Mouse (Mus musculus) liver, embryonic 14.5 days (tissue): ENCODE data around the gene Htr1f. TPM values are rescaled to one million over a fixed set of nuclear protein-coding genes. Genes with fewer than 3 reads are reported as not detected.

ENCODE experiments used
- ATAC-seq: fragments of 200-750 bp; cut with Nextera tagmentation; 2 replicates; pipeline ENCODE4 v1.8.0; 2017; ENCODE audit warnings: moderate number of reproducible peaks, mild to moderate bottlenecking, moderate library complexity; ENCODE audit not compliant: insufficient read depth
- DNase-seq, 3 experiments: peaks; one replicate each; pipeline ENCODE4 v3.0.0-alpha.2; 2012 to 2013; ENCODE audit warnings: low read depth in 3 of 3, low spot score in 3 of 3
- H3K27ac ChIP-seq: fragments of 300-500 bp; sonication (generic); 2 replicates; pipeline ENCODE4 v1.5.1; 2014; ENCODE audit warnings: moderate library complexity, mild to moderate bottlenecking, control low read depth, inconsistent platforms
- H3K27me3 ChIP-seq: fragments of 300-500 bp; sonication (generic); 2 replicates; pipeline ENCODE4 v1.6.1; 2014; ENCODE audit warnings: mild to moderate bottlenecking, low read length, moderate library complexity; ENCODE audit not compliant: control insufficient read depth, insufficient read depth
- H3K36me3 ChIP-seq: fragments of 300-500 bp; sonication (generic); replicated peaks from 2 replicates; pipeline ENCODE4 v1.6.1; 2014; ENCODE audit warnings: low read depth; ENCODE audit not compliant: control insufficient read depth, insufficient read depth
- H3K4me1 ChIP-seq, 2 experiments: fragments of 200-500 bp in 1 of 2; fragments of 300-500 bp in 1 of 2; sonication (generic) in 1 of 2; replicated peaks; 2 replicates each; pipeline ENCODE4 v1.6.1; 2012 to 2014; ENCODE audit warnings: antibody characterized with exemption in 1 of 2, inconsistent platforms in 1 of 2, low read length in 1 of 2; ENCODE audit not compliant: control insufficient read depth in 2 of 2, insufficient read depth in 2 of 2
- H3K4me2 ChIP-seq: fragments of 300-500 bp; sonication (generic); 2 replicates; pipeline ENCODE4 v1.6.1; 2014; ENCODE audit warnings: low read depth, mild to moderate bottlenecking, control low read depth, moderate library complexity
- H3K4me3 ChIP-seq, 2 experiments: fragments of 200-500 bp in 1 of 2; fragments of 300-500 bp in 1 of 2; sonication (generic) in 1 of 2; 2 replicates each; pipeline ENCODE4 v1.5.1; 2012 to 2014; ENCODE audit warnings: low read depth in 2 of 2, low read length in 2 of 2, mild to moderate bottlenecking in 2 of 2, control low read depth in 1 of 2, inconsistent platforms in 1 of 2, moderate library complexity in 1 of 2; ENCODE audit not compliant: insufficient read depth in 1 of 2
- H3K9ac ChIP-seq: fragments of 300-500 bp; sonication (generic); replicated peaks from 2 replicates; pipeline ENCODE4 v1.6.1; 2014; ENCODE audit warnings: mild to moderate bottlenecking, control low read depth, moderate library complexity
- H3K9me3 ChIP-seq: fragments of 300-500 bp; sonication (generic); 2 replicates; pipeline ENCODE4 v1.6.1; 2016; ENCODE audit warnings: low read length, mixed read lengths; ENCODE audit not compliant: control insufficient read depth
- CTCF ChIP-seq: IDR thresholded peaks from 2 replicates; pipeline ENCODE4 v1.5.1; 2016; ENCODE audit warnings: antibody characterized with exemption, low read depth, control low read depth
- EP300 ChIP-seq: IDR thresholded peaks from 2 replicates; pipeline ENCODE4 v1.6.1; 2016; ENCODE audit warnings: antibody characterized with exemption, low read depth
- WGBS: fragments of 180-500 bp; shearing (Covaris S2); extraction: QIAGEN DNeasy Blood & Tissue Kit; methylation state at CpG from one replicate; pipeline ENCODE4 v1.1.7; 2014; ENCODE audit not compliant: insufficient replicate concordance; 5-methylcytosine and 5-hydroxymethylcytosine counted together
- polyA plus RNA-seq, 2 experiments: library from polyadenylated mRNA; depleted of rRNA in 1 of 2; stranded (reverse) in 1 of 2; unstranded in 1 of 2; fragments of >200 nt; fragmentation: Nextera tagmentation in 1 of 2; extraction: Ambion mirVana in 1 of 2; gene quantifications; 2 replicates each; pipeline versions ENCODE4 v1.2.1 to v1.2.3; 2012 to 2014

The Htr1f gene
- polyA plus RNA-seq, 2 experiments: not detected

GRCm38 (mm10) chr16:64889496-64889895, 216.2 kb downstream of the Htr1f start:
- Histone ChIP-seq H3K27me3 (no peaks in the 10 kb centered on the region), H3K9me3 (no peaks in the 10 kb centered on the region), H3K9ac (no peak overlapping the region), H3K4me1 (no peaks in the 10 kb centered on the region), H3K36me3 (no peaks in the 10 kb centered on the region), H3K27ac (no peak overlapping the region), H3K4me2 (no peak overlapping the region), H3K4me3 (no peak overlapping the region)
- DNase-seq (no peak), ATAC-seq (no peak)
- TF ChIP-seq CTCF (no peak), EP300 (no peak)
- WGBS: 67% methylated on average over 3 of the region's 3 CpGs

GRCm38 (mm10) chr16:64885547-64885946, 220.1 kb downstream of the Htr1f start:
- 41% methylated on average over 4 of the region's 4 CpGs for WGBS
- no peaks in the 10 kb centered on the region for H3K36me3 ChIP-seq
- H3K4me1 ChIP-seq: peaks cover 0 to 5% of the 10 kb centered on the region in 2 experiments; a peak in 1 of 4 replicates
- no peak for ATAC-seq
- H3K27me3 ChIP-seq: no peaks in the 10 kb centered on the region
- TF ChIP-seq CTCF (no peak), EP300 (no peak)
- no peak for DNase-seq
- no peak overlapping the region for H3K9ac ChIP-seq
- H3K9me3 ChIP-seq: no peaks in the 10 kb centered on the region
- no peak overlapping the region for H3K4me3 ChIP-seq
- no peak overlapping the region for H3K27ac ChIP-seq
- no peak overlapping the region for H3K4me2 ChIP-seq

- Histone ChIP-seq H3K36me3 (no peaks in the 10 kb centered on the region), H3K27me3 (no peaks in the 10 kb centered on the region), H3K27ac (no peak overlapping the region), H3K9me3 (no peaks in the 10 kb centered on the region), H3K4me3 (no peak overlapping the region), H3K9ac (no peak overlapping the region), H3K4me2 (no peak overlapping the region), H3K4me1 (peaks cover 0 to 5% of the 10 kb centered on the region in 2 experiments; a peak in 1 of 4 replicates)
- TF ChIP-seq EP300 (no peak), CTCF (no peak)
- WGBS: 43% methylated on average over 3 of the region's 3 CpGs
- ATAC-seq: no peak
- DNase-seq: no peak
Observed at GRCm38 (mm10) chr16:64885142-64885541, 220.5 kb downstream of the Htr1f start.

GRCm38 (mm10) chr16:64884420-64884838, 221.2 kb downstream of the Htr1f start:
- H3K27ac ChIP-seq: no peak overlapping the region
- WGBS: 14% methylated on average over 3 of the region's 3 CpGs
- peaks cover 0 to 5% of the 10 kb centered on the region in 2 experiments; a peak in 1 of 4 replicates for H3K4me1 ChIP-seq
- DNase-seq: no peak
- no peak overlapping the region for H3K9ac ChIP-seq
- H3K27me3 ChIP-seq: no peaks in the 10 kb centered on the region
- no peak for TF ChIP-seq CTCF
- no peak for TF ChIP-seq EP300
- H3K9me3 ChIP-seq: no peaks in the 10 kb centered on the region
- H3K4me2 ChIP-seq: no peak overlapping the region
- no peak for ATAC-seq
- no peak overlapping the region for H3K4me3 ChIP-seq
- H3K36me3 ChIP-seq: no peaks in the 10 kb centered on the region

- WGBS: 36% methylated on average over 5 of the region's 5 CpGs
- TF ChIP-seq EP300: no peak
- TF ChIP-seq CTCF: no peak
- ATAC-seq (no peak), DNase-seq (no peak)
- Histone ChIP-seq H3K27me3 (no peaks in the 10 kb centered on the region), H3K4me2 (no peak overlapping the region), H3K9ac (no peak overlapping the region), H3K4me1 (peaks cover 0 to 5% of the 10 kb centered on the region in 2 experiments; a peak in 1 of 4 replicates), H3K4me3 (no peak overlapping the region), H3K36me3 (no peaks in the 10 kb centered on the region), H3K9me3 (no peaks in the 10 kb centered on the region), H3K27ac (no peak overlapping the region)
Observed at GRCm38 (mm10) chr16:64883896-64884295, 221.8 kb downstream of the Htr1f start.
